Mouse (Mus musculus) heart, postnatal 0 days (tissue): ENCODE measurements around the gene Calr.

Experiments
- CTCF ChIP-seq: IDR thresholded peaks from 2 replicates; pipeline ENCODE4 v1.5.1; 2016; ENCODE audit warnings: antibody characterized with exemption, control low read depth, low read depth
- EP300 ChIP-seq: IDR thresholded peaks from 2 replicates; pipeline ENCODE4 v1.6.1; 2016; ENCODE audit warnings: antibody characterized with exemption, low read depth

DNA sequence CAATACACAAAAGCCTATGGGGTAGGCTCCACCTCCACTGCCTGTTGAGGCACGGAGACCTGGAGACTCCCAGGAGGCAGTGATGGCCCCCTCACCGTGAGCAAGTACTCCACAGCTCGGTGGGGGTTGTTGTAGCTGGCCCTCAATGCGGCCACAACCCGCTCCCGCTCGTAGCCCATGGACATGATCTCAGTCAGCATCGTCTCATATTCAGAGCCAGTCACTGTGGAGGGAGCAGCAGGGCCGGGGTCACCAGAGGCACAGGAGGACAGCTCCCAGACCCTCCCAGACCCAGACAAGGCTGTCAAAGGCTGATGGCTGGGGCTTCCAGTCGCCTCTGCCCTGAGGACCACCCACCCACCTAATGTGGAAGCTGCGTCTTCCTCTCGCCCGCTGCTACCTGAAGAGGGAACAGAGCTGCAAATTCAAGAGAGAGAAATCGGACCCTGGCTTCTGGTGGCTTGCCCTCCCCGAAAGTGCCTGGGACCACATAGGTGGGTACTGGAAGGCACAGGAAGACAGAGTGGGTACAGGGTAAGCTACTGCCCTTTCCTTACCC is 8.7 kb downstream of the Calr start:
- TF ChIP-seq CTCF (no peak), EP300 (no peak)
